Mouse (Mus musculus) mouse embryonic stem cell (cell line): Measurements from ENCODE around the gene AU041133.
"Not testable (repeated sequence)": the region's sequence is repeated elsewhere in the genome, so short reads cannot be mapped to it uniquely, and the experiment has no call there.

Experiments used
- in situ Hi-C, 2 experiments: fragments of 300-500 bp; cut with MboI; formaldehyde crosslinking; loops; 1 replicate in 1 of 2; 3 replicates in 1 of 2; pipeline ENCODE4 v1.14.3; 2019 to 2020; ENCODE audit warnings: low sequenced_read_pairs in 2 of 2, low pct_unique_long_range_greater_than_20kb in 1 of 2, mixed read lengths in 1 of 2; ENCODE audit not compliant: unreplicated experiment in 1 of 2

The AU041133 gene

DNA sequence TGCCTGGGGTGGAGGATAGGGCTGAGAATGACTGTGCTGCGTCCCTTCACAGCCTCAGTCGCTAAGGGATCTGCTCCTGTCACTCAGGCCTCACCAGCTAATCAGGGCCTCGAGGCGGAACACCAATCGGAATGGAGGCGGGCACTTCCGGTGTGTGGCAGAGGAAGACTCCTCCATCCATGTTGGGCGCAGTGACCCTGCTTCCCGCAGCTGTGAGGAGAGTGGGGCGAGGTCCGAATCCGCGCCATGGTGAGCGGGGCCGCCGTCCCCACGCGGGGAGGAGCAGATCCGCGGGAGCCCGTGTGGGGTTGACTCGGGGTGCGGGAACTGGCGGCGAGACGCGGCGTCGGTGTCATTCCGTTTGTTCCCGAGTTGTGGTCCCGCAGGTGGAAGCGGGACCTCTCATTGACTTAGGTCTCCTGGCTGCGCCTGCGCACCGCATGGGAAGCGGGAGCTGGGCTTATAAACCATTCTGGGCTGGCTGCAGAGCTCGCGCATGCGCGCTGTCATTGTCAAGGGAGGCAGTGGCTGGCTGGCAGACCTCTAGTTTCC is at the start of gene AU041133:
Gene AU041133, plus strand, starts transcription at position 164 of the 552 bp plus-strand sequence.
- in situ Hi-C loops = no loop called here

DNA sequence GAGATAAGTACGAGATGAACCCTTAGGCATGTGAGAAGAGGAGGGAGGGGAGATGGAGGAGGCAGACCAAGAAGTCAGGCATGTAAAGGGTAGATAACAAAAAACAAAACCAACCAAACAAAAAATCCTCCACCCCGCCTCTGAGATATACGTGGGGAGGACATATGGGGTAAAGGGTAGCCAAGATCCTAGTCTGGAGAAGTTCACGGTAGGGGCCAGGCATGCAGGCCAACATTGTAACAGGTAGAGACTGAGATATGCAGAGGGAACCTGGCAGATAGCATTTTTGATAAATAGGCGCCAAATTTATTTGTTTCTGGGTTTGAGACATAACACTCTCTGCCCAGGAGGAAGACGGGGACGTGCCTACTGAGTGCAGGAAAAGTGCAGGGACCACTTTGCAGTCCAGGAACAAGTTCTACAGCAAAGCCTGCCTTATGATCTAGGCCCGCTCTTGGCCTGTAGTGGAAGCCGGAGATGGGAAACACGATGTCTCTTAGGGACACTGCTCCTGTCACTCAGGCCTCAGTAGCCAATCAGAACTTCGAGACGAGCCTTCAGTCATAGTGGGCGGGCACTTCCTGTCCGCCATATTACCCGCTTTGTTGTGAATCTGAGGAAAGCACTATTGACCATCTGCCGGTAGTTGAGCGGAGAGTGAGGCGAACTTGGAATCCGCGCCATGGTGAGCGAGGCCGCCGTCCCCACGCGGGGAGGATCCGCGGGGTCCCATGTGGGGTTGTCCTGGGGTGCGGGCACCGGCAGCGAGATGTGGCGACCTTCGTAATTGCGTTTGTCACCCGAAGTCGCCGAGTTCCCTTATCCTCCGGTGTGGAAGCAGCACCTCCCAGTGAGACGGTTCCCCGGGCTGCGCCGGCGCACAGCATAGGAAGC is 44.8 kb upstream of the AU041133 start, which contains the start of gene BC024063:
Gene BC024063, plus strand, starts transcription at position 626 of the 894 bp plus-strand sequence.
- in situ Hi-C loops = not testable (repeated sequence)

DNA sequence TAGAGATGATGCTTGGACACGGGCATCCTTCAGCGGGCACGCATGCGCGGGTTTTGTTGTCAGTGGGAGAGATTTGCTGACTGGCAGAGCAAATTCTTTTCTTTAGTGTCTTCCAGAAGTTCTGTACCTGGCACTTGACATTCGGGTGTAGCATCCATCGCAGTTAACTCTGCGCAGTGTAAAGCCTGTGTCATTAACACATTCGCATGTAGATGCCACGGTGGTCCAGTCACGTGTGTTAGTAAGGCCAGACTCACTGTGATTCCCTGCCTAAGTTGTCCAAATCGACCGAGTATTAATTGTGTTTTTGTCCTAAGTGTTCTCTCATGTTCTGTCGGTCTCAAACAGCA is 44.2 kb upstream of the AU041133 start:
- in situ Hi-C loops = not testable (repeated sequence)

DNA sequence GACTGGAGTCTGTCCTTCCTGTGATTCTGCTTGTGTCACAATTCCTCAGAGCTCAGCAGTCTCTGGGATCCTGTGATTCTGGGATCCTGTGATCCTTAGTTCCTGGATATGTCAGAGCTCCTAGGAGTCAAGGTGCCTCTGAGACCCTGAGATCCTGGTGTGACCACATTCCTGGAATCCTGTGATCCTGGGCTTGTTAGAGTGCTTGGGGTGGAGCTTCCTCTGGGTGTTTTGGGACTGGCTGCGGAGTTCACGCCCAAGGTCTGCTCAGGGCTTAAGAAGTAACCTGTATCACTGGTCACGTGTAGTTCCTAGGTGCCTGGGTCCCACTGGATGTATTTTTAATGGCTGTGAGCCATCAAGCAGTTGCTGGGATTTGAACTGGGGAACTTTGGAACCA is 10.6 kb upstream of the AU041133 start:
- in situ Hi-C loops = no loop called here

DNA sequence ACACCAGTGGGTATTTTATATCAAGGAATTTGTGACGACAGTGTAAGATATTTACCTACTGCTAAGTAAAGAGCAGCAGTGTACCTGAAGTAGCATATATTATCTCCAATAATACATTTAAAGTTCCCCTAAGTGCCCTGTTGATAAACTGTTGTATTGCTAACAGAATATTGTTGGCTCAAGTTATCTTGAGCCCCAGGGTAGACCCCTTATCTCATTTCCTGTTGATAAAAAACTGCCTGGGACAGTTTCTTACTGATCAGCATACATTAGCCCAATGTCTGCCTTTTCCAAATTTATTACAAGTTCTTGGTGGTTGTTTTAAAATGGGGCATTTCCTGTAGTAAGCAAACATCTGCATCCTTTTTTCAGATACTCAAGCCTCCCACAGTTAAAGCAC is 17.5 kb downstream of the AU041133 start:
- in situ Hi-C loops = no loop called here

DNA sequence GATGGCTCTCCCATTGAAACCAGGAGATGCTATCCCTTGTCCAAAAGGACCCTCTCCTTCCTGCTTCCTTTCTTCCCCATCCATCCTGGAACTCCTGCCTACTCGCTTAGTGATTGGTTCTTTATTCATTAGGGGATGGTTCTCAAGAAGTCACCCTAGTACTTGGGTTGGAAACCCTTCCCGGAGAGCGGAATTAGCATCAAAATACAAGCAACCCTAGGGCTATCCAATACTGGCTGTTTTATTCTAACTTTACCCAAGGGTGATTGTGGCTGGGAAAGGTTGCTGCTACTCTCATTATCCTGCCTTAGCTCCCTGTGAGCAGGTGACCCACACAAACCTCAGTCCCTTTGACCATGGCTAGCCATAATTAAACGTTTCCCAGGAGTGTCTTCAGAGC is 19.8 kb downstream of the AU041133 start:
- in situ Hi-C loops = no loop called here

DNA sequence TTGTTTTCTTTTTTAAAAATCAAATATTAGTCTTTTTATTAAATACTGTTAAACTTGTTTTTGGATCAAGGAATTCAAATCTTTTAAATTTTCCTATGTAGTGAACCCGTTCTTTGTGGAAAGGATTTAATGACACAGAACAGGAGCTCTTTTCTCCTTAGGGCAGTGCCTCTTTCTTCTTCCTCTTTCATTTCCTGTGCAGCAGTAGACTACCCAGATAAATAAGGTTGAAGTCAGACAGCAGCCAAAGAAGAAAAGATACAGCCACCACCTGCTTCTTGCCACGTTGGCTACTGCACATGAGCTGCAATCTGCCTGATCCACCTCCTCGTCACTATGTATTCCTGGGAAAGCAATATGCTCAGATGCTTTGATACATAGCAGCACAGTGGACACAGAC is 40.0 kb downstream of the AU041133 start:
- in situ Hi-C loops = loop anchor here (5.0 to 10.0 kb wide), 2 partner anchors 120 to 123 kb away; partner anchors contain the start of gene Zfp873 (in 2 of the 2)

DNA sequence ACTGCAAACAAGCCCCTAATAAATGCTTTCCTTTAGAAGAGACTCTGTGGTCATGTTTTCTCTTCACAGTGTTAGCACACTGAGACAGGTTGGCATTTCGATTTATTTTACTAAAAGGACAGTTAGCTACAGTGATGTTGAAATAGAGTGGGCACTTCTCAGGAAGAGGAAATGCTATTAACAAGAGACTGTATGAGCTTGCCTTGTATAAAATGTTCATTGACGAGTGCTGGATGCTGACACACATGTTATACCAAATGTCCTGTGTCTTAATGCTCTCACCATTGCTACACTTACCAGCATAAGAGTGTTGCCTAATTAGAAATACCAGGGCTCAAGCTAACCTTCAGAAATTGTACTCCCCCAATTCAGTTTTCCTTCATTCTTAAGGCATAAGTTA is 42.0 kb downstream of the AU041133 start:
- in situ Hi-C loops = loop anchor here (5.0 to 10.0 kb wide), 2 partner anchors 122 to 125 kb away; partner anchors contain the start of gene Zfp873 (in 2 of the 2)

DNA sequence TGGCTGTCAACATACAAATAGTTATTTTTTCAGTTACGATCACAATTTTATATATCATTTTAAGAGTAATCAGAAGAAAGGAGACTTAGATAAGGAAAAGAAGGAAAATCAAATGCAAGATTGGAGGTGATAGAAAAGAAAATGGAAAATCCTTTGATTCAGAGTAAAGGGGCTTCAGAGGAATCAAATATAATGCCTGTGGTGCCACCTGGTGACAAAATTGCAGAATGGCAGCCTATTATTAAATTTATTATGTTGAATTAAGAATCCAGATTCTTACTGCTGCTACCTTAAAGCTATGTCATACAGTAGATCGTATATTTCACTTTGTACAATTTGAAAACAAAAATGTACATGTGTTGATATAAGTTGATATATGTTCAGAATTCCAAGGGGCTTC is 43.0 kb downstream of the AU041133 start:
- in situ Hi-C loops = no loop called here

DNA sequence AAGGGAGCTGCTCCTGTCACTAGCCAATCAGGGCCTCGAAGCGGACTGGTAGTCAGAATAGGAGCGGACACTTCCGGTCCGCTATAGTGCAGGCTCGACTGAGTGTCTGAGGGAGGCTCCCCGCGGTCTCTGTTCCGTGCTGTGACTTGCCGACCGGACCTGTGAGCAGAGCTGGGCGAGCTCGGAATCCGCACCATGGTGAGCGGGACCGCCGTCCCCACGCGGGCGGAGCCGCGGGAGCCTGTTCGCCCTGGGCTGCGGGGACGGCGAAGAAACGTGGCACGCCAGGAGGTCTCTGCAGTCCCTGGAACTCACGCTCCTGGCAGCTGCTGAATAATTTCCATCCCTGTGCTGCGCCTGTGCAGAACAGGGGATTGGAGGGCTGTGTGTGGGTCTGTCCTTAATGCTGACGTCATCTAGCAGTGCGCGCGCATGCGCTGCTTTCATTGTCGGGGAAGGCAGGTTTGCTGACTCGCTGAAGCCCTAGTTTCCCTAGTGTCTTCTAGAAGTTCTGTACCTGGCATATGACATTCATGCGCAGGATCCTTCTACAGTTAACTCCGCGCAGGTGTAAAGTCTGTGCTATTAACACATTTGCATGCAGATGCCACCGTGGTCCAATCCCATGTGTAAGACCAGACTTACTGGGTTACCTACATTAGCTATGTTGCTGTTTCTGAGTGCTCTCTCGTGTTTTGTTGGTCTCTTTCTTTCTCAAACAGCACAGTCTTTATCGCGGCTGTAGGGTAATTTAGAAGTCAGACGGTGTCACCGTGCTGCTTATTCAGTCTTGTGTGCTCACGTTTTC is 50.6 kb downstream of the AU041133 start:
- in situ Hi-C loops = no loop called here
